Mouse (Mus musculus) heart, embryonic 15.5 days (tissue): ENCODE results near the gene Gm9774. TPM values are rescaled to one million over a fixed set of nuclear protein-coding genes. Genes with fewer than 3 reads are reported as not detected.

Source experiments
- ATAC-seq: fragments of 200-750 bp; cut with Nextera tagmentation; replicated peaks from 2 replicates; pipeline ENCODE4 v1.8.0; 2017; ENCODE audit warnings: low read depth, moderate TSS enrichment; ENCODE audit not compliant: insufficient number of reproducible peaks, insufficient read depth, low FRiP score
- H3K27ac ChIP-seq: fragments of 300-500 bp; sonication (generic); 2 replicates; pipeline ENCODE4 v1.5.1; 2015; ENCODE audit warnings: mild to moderate bottlenecking, inconsistent platforms
- H3K27me3 ChIP-seq: fragments of 300-500 bp; sonication (generic); 2 replicates; pipeline ENCODE4 v1.6.1; 2015; ENCODE audit warnings: inconsistent platforms
- H3K36me3 ChIP-seq: fragments of 300-500 bp; sonication (generic); 2 replicates; pipeline ENCODE4 v1.6.1; 2015; ENCODE audit warnings: mild to moderate bottlenecking, inconsistent platforms
- H3K4me1 ChIP-seq: fragments of 300-500 bp; sonication (generic); replicated peaks from 2 replicates; pipeline ENCODE4 v1.6.1; 2015; ENCODE audit warnings: inconsistent platforms
- H3K4me2 ChIP-seq: fragments of 300-500 bp; sonication (generic); 2 replicates; pipeline ENCODE4 v1.6.1; 2015; ENCODE audit warnings: inconsistent platforms, mild to moderate bottlenecking, moderate library complexity
- H3K4me3 ChIP-seq: fragments of 300-500 bp; sonication (generic); 2 replicates; pipeline ENCODE4 v1.5.1; 2015; ENCODE audit warnings: mild to moderate bottlenecking, inconsistent platforms
- H3K9ac ChIP-seq: fragments of 300-500 bp; sonication (generic); 2 replicates; pipeline ENCODE4 v1.6.1; 2015; ENCODE audit warnings: mild to moderate bottlenecking, inconsistent platforms
- H3K9me3 ChIP-seq: fragments of 300-500 bp; sonication (generic); replicated peaks from 2 replicates; pipeline ENCODE4 v1.6.1; 2016; ENCODE audit warnings: inconsistent platforms
- WGBS: fragments of 180-500 bp; shearing (Covaris S2); methylation state at CpG from one replicate; pipeline ENCODE4 v1.1.7; 2015; ENCODE audit warnings: mixed read lengths; 5-methylcytosine and 5-hydroxymethylcytosine counted together
- polyA plus RNA-seq: library from polyadenylated mRNA; unstranded; fragments of >200 nt; fragmentation: Nextera tagmentation; extraction: Ambion mirVana; gene quantifications from 2 replicates; pipeline ENCODE4 v1.2.1, GENCODE M21; 2015

Gene Gm9774
- polyA plus RNA-seq, 1 experiment from 2014 or later = 5.4 TPM

DNA sequence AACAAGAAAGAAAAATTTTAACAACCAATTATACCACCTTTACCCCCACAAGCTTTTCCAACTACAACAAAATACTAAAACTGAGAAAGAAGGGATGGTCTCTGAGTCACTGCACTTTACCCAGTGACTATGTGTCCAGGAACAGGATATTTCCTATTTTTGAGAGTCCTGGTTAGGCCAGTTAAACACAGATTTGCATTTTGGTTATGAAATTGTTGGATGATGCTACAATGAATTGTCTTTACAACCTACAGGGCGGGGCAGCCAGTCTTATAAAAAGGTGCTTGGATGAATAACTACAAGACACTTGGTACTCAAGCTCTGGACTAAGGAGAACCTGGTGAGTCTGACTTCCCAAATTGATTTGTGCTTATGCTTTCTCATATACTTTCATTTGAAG is 43.8 kb downstream of the Gm9774 start, which contains the start of gene Sprr2h:
Sprr2h (plus strand) TSS at position 301 of the 400 bp plus-strand sequence.
- Histone ChIP-seq H3K4me1 (no peaks in the 10 kb centered on the region), H3K4me2 (no peak within 1 kb of the TSS), H3K9me3 (no peaks in the 10 kb centered on the region), H3K36me3 (no peaks in the 10 kb centered on the region), H3K9ac (no peak within 1 kb of the TSS), H3K27me3 (no peaks in the 10 kb centered on the region), H3K4me3 (no peak within 1 kb of the TSS), H3K27ac (no peak within 1 kb of the TSS)
- 80% methylated on average over 1 of the region's 1 CpGs for WGBS
- ATAC-seq = no peak

Other genes starting within 250 kb of the Gm9774 start
- gene Sprr2a1, start 213.6 kb downstream of the Gm9774 start, polyA plus RNA-seq = 0.20 and 0.56 TPM in 2 replicates
- 6.6 and 35.7 TPM in 2 replicates for gene Sprr2a2, start 213.5 kb downstream of the Gm9774 start, polyA plus RNA-seq
- 0.64 and 2.6 TPM in 2 replicates for gene Sprr2a3, start 144.0 kb downstream of the Gm9774 start, polyA plus RNA-seq
- gene Sprr2b, start 112.8 kb downstream of the Gm9774 start, polyA plus RNA-seq = not detected in 2 replicates
- not detected in 2 replicates for gene Sprr2d, start 90.3 kb downstream of the Gm9774 start, polyA plus RNA-seq
- not detected in 2 replicates for gene Sprr2e, start 77.3 kb downstream of the Gm9774 start, polyA plus RNA-seq
- not detected in 2 replicates for gene Sprr2f, start 64.2 kb downstream of the Gm9774 start, polyA plus RNA-seq
- gene Sprr2h, start 43.7 kb downstream of the Gm9774 start, polyA plus RNA-seq = not detected in 2 replicates
- gene Sprr2i, start 21.4 kb downstream of the Gm9774 start, polyA plus RNA-seq = not detected in 2 replicates
- not detected in 2 replicates for gene Sprr2j-ps, start 11.3 kb downstream of the Gm9774 start, polyA plus RNA-seq
- not detected in 2 replicates for gene Sprr2k, start 3.2 kb upstream of the Gm9774 start, polyA plus RNA-seq
- not detected in 2 replicates for gene Sprr1b, start 9.4 kb upstream of the Gm9774 start, polyA plus RNA-seq
- 0.11 TPM in 1 of 2 replicates, not detected in the other for gene Sprr3, start 29.3 kb upstream of the Gm9774 start, polyA plus RNA-seq
- gene Sprr1a, start 56.5 kb upstream of the Gm9774 start, polyA plus RNA-seq = 0.42 and 2.6 TPM in 2 replicates
- not detected in 2 replicates for gene Sprr4, start 71.1 kb upstream of the Gm9774 start, polyA plus RNA-seq
- gene 2310046K23Rik, start 105.1 kb upstream of the Gm9774 start, polyA plus RNA-seq = not detected in 2 replicates
- 0.09 TPM in 1 of 2 replicates, not detected in the other for gene Ivl, start 144.3 kb upstream of the Gm9774 start, polyA plus RNA-seq
- gene Smcp, start 159.6 kb upstream of the Gm9774 start, polyA plus RNA-seq = not detected in 2 replicates
- gene 2210017I01Rik, start 178.1 kb upstream of the Gm9774 start, polyA plus RNA-seq = not detected in 2 replicates
- gene Lce6a, start 192.2 kb upstream of the Gm9774 start, polyA plus RNA-seq = not detected in 2 replicates
- gene Lce1a1, start 218.9 kb upstream of the Gm9774 start, polyA plus RNA-seq = not detected in 2 replicates
- gene Lce1b, start 227.5 kb upstream of the Gm9774 start, polyA plus RNA-seq = not detected in 2 replicates
- gene Lce1a2, start 240.9 kb upstream of the Gm9774 start, polyA plus RNA-seq = not detected in 2 replicates
- gene Lce1c, start 249.8 kb upstream of the Gm9774 start, polyA plus RNA-seq = not detected in 2 replicates